Mouse (Mus musculus): Measurements from ENCODE around the gene Trnp1. TPM values are rescaled to one million over a fixed set of nuclear protein-coding genes. Genes with fewer than 3 reads are reported as not detected.

The Trnp1 gene
- polyA plus RNA-seq, 1 experiment: 10.4 TPM

GRCm38 (mm10) chr4:133447967-133448366 lies 50.4 kb downstream of the Trnp1 start:
- Histone ChIP-seq H3K9me3 (replicated peaks; ENCODE audit: control insufficient read depth, insufficient read depth, low read length, poor library complexity, severe bottlenecking) (no peaks in the 10 kb centered on the region), H3K36me3 (ENCODE audit: control insufficient read depth, insufficient read depth, low read length, poor library complexity, severe bottlenecking) (no peaks in the 10 kb centered on the region), H3K27ac (ENCODE audit: insufficient read depth, low read length) (no peak overlapping the region), H3K27me3 (ENCODE audit: control insufficient read depth, insufficient read depth, low read length, poor library complexity, severe bottlenecking) (no peaks in the 10 kb centered on the region), H3K4me3 (ENCODE audit: low read depth, low read length) (peak overlapping the region; percentile 12; the same call in 1 of the 2 replicates), H3K9ac (ENCODE audit: low read depth, poor library complexity, severe bottlenecking) (peak overlapping the region; percentile 29; the same call in 1 of the 2 replicates), H3K4me1 (ENCODE audit: control insufficient read depth, insufficient read depth, low read length) (peaks cover 8% of the 10 kb centered on the region)
- TF ChIP-seq EP300 (IDR thresholded peaks at IDR 0.05; ENCODE audit: insufficient read depth, low read depth, low read length): no peak
- no peak for TF ChIP-seq POLR2A (IDR thresholded peaks at IDR 0.05; ENCODE audit: insufficient read depth, low read length)
- no peak for TF ChIP-seq CTCF (IDR thresholded peaks at IDR 0.05; ENCODE audit: low read depth, low read length)

GRCm38 (mm10) chr4:133447366-133447765 lies 51.0 kb downstream of the Trnp1 start:
- peaks cover 8% of the 10 kb centered on the region for H3K4me1 ChIP-seq (ENCODE audit: control insufficient read depth, insufficient read depth, low read length)
- no peak overlapping the region for H3K27ac ChIP-seq (ENCODE audit: insufficient read depth, low read length)
- no peak for TF ChIP-seq EP300 (IDR thresholded peaks at IDR 0.05; ENCODE audit: insufficient read depth, low read depth, low read length)
- TF ChIP-seq POLR2A (IDR thresholded peaks at IDR 0.05; ENCODE audit: insufficient read depth, low read length): no peak
- TF ChIP-seq CTCF (IDR thresholded peaks at IDR 0.05; ENCODE audit: low read depth, low read length): no peak
- no peaks in the 10 kb centered on the region for H3K9me3 ChIP-seq (replicated peaks; ENCODE audit: control insufficient read depth, insufficient read depth, low read length, poor library complexity, severe bottlenecking)
- H3K27me3 ChIP-seq (ENCODE audit: control insufficient read depth, insufficient read depth, low read length, poor library complexity, severe bottlenecking): no peaks in the 10 kb centered on the region
- no peak overlapping the region for H3K9ac ChIP-seq (ENCODE audit: low read depth, poor library complexity, severe bottlenecking)
- H3K4me3 ChIP-seq (ENCODE audit: low read depth, low read length): no peak overlapping the region
- H3K36me3 ChIP-seq (ENCODE audit: control insufficient read depth, insufficient read depth, low read length, poor library complexity, severe bottlenecking): no peaks in the 10 kb centered on the region

DNA sequence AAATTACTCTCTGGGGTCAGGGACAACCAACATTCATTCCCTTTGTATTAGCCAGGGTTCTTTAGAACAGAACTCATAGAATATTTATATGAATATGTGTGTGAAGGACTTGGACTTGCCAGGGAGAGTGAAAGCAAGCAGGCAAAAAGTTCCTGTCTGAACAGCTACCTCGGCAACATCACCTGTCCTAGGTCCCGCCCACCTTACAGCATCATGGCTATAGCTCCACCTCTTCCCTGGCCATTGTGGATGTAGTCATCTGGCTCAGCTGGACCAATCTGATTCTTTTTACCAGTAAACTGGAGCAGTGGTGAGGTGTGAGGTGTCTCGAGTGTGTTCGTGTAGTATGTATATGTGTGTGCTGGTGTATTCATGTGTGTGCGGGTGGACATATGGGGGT lies 52.6 kb downstream of the Trnp1 start:
- H3K9ac ChIP-seq (ENCODE audit: low read depth, poor library complexity, severe bottlenecking): no peak overlapping the region
- no peaks in the 10 kb centered on the region for H3K36me3 ChIP-seq (ENCODE audit: control insufficient read depth, insufficient read depth, low read length, poor library complexity, severe bottlenecking)
- H3K9me3 ChIP-seq (replicated peaks; ENCODE audit: control insufficient read depth, insufficient read depth, low read length, poor library complexity, severe bottlenecking): no peaks in the 10 kb centered on the region
- TF ChIP-seq POLR2A (IDR thresholded peaks at IDR 0.05; ENCODE audit: insufficient read depth, low read length) (no peak), CTCF (IDR thresholded peaks at IDR 0.05; ENCODE audit: low read depth, low read length) (no peak), EP300 (IDR thresholded peaks at IDR 0.05; ENCODE audit: insufficient read depth, low read depth, low read length) (no peak)
- no peak overlapping the region for H3K27ac ChIP-seq (ENCODE audit: insufficient read depth, low read length)
- H3K4me1 ChIP-seq (ENCODE audit: control insufficient read depth, insufficient read depth, low read length): peaks cover 8% of the 10 kb centered on the region
- no peak overlapping the region for H3K4me3 ChIP-seq (ENCODE audit: low read depth, low read length)
- H3K27me3 ChIP-seq (ENCODE audit: control insufficient read depth, insufficient read depth, low read length, poor library complexity, severe bottlenecking): no peaks in the 10 kb centered on the region

- no peak overlapping the region for H3K9ac ChIP-seq (ENCODE audit: low read depth, poor library complexity, severe bottlenecking)
- no peak for TF ChIP-seq POLR2A (IDR thresholded peaks at IDR 0.05; ENCODE audit: insufficient read depth, low read length)
- no peak for TF ChIP-seq CTCF (IDR thresholded peaks at IDR 0.05; ENCODE audit: low read depth, low read length)
- TF ChIP-seq EP300 (IDR thresholded peaks at IDR 0.05; ENCODE audit: insufficient read depth, low read depth, low read length): no peak
- H3K27me3 ChIP-seq (ENCODE audit: control insufficient read depth, insufficient read depth, low read length, poor library complexity, severe bottlenecking): no peaks in the 10 kb centered on the region
- no peak overlapping the region for H3K27ac ChIP-seq (ENCODE audit: insufficient read depth, low read length)
- H3K36me3 ChIP-seq (ENCODE audit: control insufficient read depth, insufficient read depth, low read length, poor library complexity, severe bottlenecking): no peaks in the 10 kb centered on the region
- H3K4me1 ChIP-seq (ENCODE audit: control insufficient read depth, insufficient read depth, low read length): peaks cover 6% of the 10 kb centered on the region
- H3K4me3 ChIP-seq (ENCODE audit: low read depth, low read length): no peak overlapping the region
- no peaks in the 10 kb centered on the region for H3K9me3 ChIP-seq (replicated peaks; ENCODE audit: control insufficient read depth, insufficient read depth, low read length, poor library complexity, severe bottlenecking)
Observed at GRCm38 (mm10) chr4:133443085-133443484, 55.3 kb downstream of the Trnp1 start.

- H3K9ac ChIP-seq (ENCODE audit: low read depth, poor library complexity, severe bottlenecking): no peak overlapping the region
- no peak overlapping the region for H3K27ac ChIP-seq (ENCODE audit: insufficient read depth, low read length)
- H3K36me3 ChIP-seq (ENCODE audit: control insufficient read depth, insufficient read depth, low read length, poor library complexity, severe bottlenecking): no peaks in the 10 kb centered on the region
- no peaks in the 10 kb centered on the region for H3K27me3 ChIP-seq (ENCODE audit: control insufficient read depth, insufficient read depth, low read length, poor library complexity, severe bottlenecking)
- H3K4me3 ChIP-seq (ENCODE audit: low read depth, low read length): no peak overlapping the region
- no peaks in the 10 kb centered on the region for H3K9me3 ChIP-seq (replicated peaks; ENCODE audit: control insufficient read depth, insufficient read depth, low read length, poor library complexity, severe bottlenecking)
- TF ChIP-seq POLR2A (IDR thresholded peaks at IDR 0.05; ENCODE audit: insufficient read depth, low read length) (no peak), CTCF (IDR thresholded peaks at IDR 0.05; ENCODE audit: low read depth, low read length) (no peak), EP300 (IDR thresholded peaks at IDR 0.05; ENCODE audit: insufficient read depth, low read depth, low read length) (no peak)
- H3K4me1 ChIP-seq (ENCODE audit: control insufficient read depth, insufficient read depth, low read length): peaks cover 6% of the 10 kb centered on the region
Observed at GRCm38 (mm10) chr4:133442194-133442593, 56.2 kb downstream of the Trnp1 start.

Other genes starting within 250 kb of the Trnp1 start
- gene Sytl1, start 235.4 kb downstream of the Trnp1 start, polyA plus RNA-seq (2011; ENCODE audit: insufficient read depth, insufficient read length, low read depth, missing spikeins): 12.6 and 15.2 TPM in 2 replicates
- 28.5 and 32.4 TPM in 2 replicates for gene Tmem222, start 220.8 kb downstream of the Trnp1 start, polyA plus RNA-seq (2011; ENCODE audit: insufficient read depth, insufficient read length, low read depth, missing spikeins)
- 69.2 and 71.5 TPM in 2 replicates for gene Wdtc1, start 145.1 kb downstream of the Trnp1 start, polyA plus RNA-seq (2011; ENCODE audit: insufficient read depth, insufficient read length, low read depth, missing spikeins)
- 18.4 and 21.4 TPM in 2 replicates for gene Slc9a1, start 128.8 kb downstream of the Trnp1 start, polyA plus RNA-seq (2011; ENCODE audit: insufficient read depth, insufficient read length, low read depth, missing spikeins)
- 10.9 and 12.4 TPM in 2 replicates for gene Tent5b, start 18.4 kb downstream of the Trnp1 start, polyA plus RNA-seq (2011; ENCODE audit: insufficient read depth, insufficient read length, low read depth, missing spikeins)
- gene Kdf1, start 20.4 kb upstream of the Trnp1 start, polyA plus RNA-seq (2011; ENCODE audit: insufficient read depth, insufficient read length, low read depth, missing spikeins): 10.2 and 13.2 TPM in 2 replicates
- 274 and 303 TPM in 2 replicates for gene Nudc, start 47.4 kb upstream of the Trnp1 start, polyA plus RNA-seq (2011; ENCODE audit: insufficient read depth, insufficient read length, low read depth, missing spikeins)
- not detected in 2 replicates for gene Nr0b2, start 54.8 kb upstream of the Trnp1 start, polyA plus RNA-seq (2011; ENCODE audit: insufficient read depth, insufficient read length, low read depth, missing spikeins)
- gene Gpatch3, start 76.2 kb upstream of the Trnp1 start, polyA plus RNA-seq (2011; ENCODE audit: insufficient read depth, insufficient read length, low read depth, missing spikeins): 3.9 and 7.9 TPM in 2 replicates
- 22.2 and 24.3 TPM in 2 replicates for gene Gpn2, start 85.8 kb upstream of the Trnp1 start, polyA plus RNA-seq (2011; ENCODE audit: insufficient read depth, insufficient read length, low read depth, missing spikeins)
- gene Sfn, start 103.6 kb upstream of the Trnp1 start, polyA plus RNA-seq (2011; ENCODE audit: insufficient read depth, insufficient read length, low read depth, missing spikeins): 250 and 292 TPM in 2 replicates
- gene Zdhhc18, start 151.6 kb upstream of the Trnp1 start, polyA plus RNA-seq (2011; ENCODE audit: insufficient read depth, insufficient read length, low read depth, missing spikeins): 34.4 and 43.8 TPM in 2 replicates
- 12.8 and 15.2 TPM in 2 replicates for gene Pigv, start 174.1 kb upstream of the Trnp1 start, polyA plus RNA-seq (2011; ENCODE audit: insufficient read depth, insufficient read length, low read depth, missing spikeins)